Mouse (Mus musculus): ENCODE measurements at regions not wholly inside any gene's neighbourhood (a gene's known extent, or its start where the extent isn't known, plus 50 kb on each side); places are given as distances from the start of the nearest gene placed in this dataset.
A peak's percentile ranks its signal among the peaks of the same experiment; 100 is the strongest.

GRCm38 (mm10) chr14:101382838-101383237, 182.7 kb upstream of the Prr30 start:
- ATAC-seq (replicated peaks; ENCODE audit: poor library complexity, severe bottlenecking), result no peak

- no peak for ATAC-seq (replicated peaks; ENCODE audit: poor library complexity, severe bottlenecking)
Measured at GRCm38 (mm10) chr14:101381943-101382342, 181.8 kb upstream of the Prr30 start.

GRCm38 (mm10) chr14:101379663-101380006, 179.5 kb upstream of the Prr30 start:
- ATAC-seq (replicated peaks; ENCODE audit: poor library complexity, severe bottlenecking), result no peak

- ATAC-seq (replicated peaks; ENCODE audit: poor library complexity, severe bottlenecking), result peak; percentile 94
Measured at GRCm38 (mm10) chr14:101378965-101379662, 179.0 kb upstream of the Prr30 start.

GRCm38 (mm10) chr14:101378545-101378944, 178.4 kb upstream of the Prr30 start:
- ATAC-seq (replicated peaks; ENCODE audit: poor library complexity, severe bottlenecking), result no peak

GRCm38 (mm10) chr14:101376690-101377089, 176.6 kb upstream of the Prr30 start:
- ATAC-seq (replicated peaks; ENCODE audit: poor library complexity, severe bottlenecking), result no peak

GRCm38 (mm10) chr14:101375833-101376232, 175.7 kb upstream of the Prr30 start:
- ATAC-seq (replicated peaks; ENCODE audit: poor library complexity, severe bottlenecking), result no peak

- no peak for ATAC-seq (replicated peaks; ENCODE audit: poor library complexity, severe bottlenecking)
Measured at GRCm38 (mm10) chr14:101373864-101374263, 173.7 kb upstream of the Prr30 start.

- ATAC-seq (replicated peaks; ENCODE audit: poor library complexity, severe bottlenecking), result no peak
Measured at GRCm38 (mm10) chr14:101359860-101360259, 159.7 kb upstream of the Prr30 start.

- ATAC-seq (replicated peaks; ENCODE audit: poor library complexity, severe bottlenecking), result no peak
Measured at GRCm38 (mm10) chr14:101353009-101353378, 152.9 kb upstream of the Prr30 start.

- ATAC-seq (replicated peaks; ENCODE audit: poor library complexity, severe bottlenecking), result no peak
Measured at GRCm38 (mm10) chr14:101352046-101353008, 152.2 kb upstream of the Prr30 start.

- no peak for ATAC-seq (replicated peaks; ENCODE audit: poor library complexity, severe bottlenecking)
Measured at GRCm38 (mm10) chr14:101340331-101340730, 140.2 kb upstream of the Prr30 start.

- ATAC-seq (replicated peaks; ENCODE audit: poor library complexity, severe bottlenecking), result no peak
Measured at GRCm38 (mm10) chr14:101332015-101332414, 131.9 kb upstream of the Prr30 start.

GRCm38 (mm10) chr14:101327421-101327820, 127.3 kb upstream of the Prr30 start:
- ATAC-seq (replicated peaks; ENCODE audit: poor library complexity, severe bottlenecking), result no peak

GRCm38 (mm10) chr14:101326477-101326941, 126.4 kb upstream of the Prr30 start:
- ATAC-seq (replicated peaks; ENCODE audit: poor library complexity, severe bottlenecking), result no peak

GRCm38 (mm10) chr14:101323361-101323760, 123.2 kb upstream of the Prr30 start:
- no peak for ATAC-seq (replicated peaks; ENCODE audit: poor library complexity, severe bottlenecking)

- no peak for ATAC-seq (replicated peaks; ENCODE audit: poor library complexity, severe bottlenecking)
Measured at GRCm38 (mm10) chr14:101307920-101308319, 107.8 kb upstream of the Prr30 start.

GRCm38 (mm10) chr14:101304487-101305032, 104.4 kb upstream of the Prr30 start:
- ATAC-seq (replicated peaks; ENCODE audit: poor library complexity, severe bottlenecking), result no peak

- no peak for ATAC-seq (replicated peaks; ENCODE audit: poor library complexity, severe bottlenecking)
Measured at GRCm38 (mm10) chr14:101297841-101298240, 97.7 kb upstream of the Prr30 start.

GRCm38 (mm10) chr14:101294693-101295092, 94.6 kb upstream of the Prr30 start:
- peak; percentile 66; the same call in 1 of the 2 replicates for ATAC-seq (replicated peaks; ENCODE audit: poor library complexity, severe bottlenecking)

GRCm38 (mm10) chr14:101287755-101288154, 87.6 kb upstream of the Prr30 start:
- no peak for ATAC-seq (replicated peaks; ENCODE audit: poor library complexity, severe bottlenecking)

Data from granulocyte monocyte progenitor cell, adult 5-6 weeks (primary cell).